Mouse (Mus musculus): Measurements from ENCODE around the gene Itfg1. TPM values are rescaled to one million over a fixed set of nuclear protein-coding genes. Genes with fewer than 3 reads are reported as not detected.

Gene Itfg1
- polyA plus RNA-seq (2012; rRNA removed), result 27.9 and 43.8 TPM in 2 replicates

DNA sequence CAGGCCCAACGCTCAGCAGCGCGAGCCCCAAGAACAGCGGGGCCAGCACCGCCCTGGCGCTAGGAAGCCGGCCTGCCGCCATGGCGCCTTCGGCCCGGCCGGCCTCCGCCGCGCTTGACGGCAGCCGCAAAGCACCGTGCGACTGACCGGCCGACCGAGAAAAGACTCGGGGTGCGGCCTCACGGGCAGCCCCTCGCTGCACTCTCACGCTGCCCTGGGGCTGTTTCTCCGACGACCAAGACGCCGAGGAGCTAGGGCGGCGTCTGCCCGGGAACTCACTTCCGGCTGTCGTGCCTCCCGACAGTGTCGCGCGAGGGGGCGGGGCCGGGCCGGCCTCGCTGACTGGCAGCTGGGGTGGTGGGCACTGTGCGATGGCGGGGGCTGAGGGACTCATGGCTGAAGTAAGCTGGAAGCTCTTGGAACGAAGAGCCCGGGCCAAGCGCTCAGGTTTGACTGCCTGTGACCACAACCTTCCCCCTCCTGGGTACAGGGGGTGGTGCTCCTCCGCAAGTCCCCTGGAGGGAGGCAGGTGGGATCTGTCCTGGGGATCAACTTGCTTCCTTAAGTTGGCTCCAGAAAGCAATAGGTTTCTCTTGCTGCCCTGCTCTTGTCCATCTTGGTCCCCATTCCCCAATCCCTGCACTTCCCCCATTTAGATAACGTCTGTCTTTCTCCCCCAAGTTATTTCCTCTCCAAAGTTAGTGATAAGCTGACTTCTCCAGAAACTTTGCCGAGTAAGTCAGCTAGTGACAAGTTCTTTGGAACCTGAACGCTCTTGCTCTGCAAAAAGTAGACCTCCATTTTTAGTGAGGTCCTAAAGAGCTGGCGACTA, at the start of gene Itfg1, which contains the start of gene Phkb:
Gene Itfg1, minus strand, starts transcription at position 265 of the 832 bp plus-strand sequence.
Gene Phkb, plus strand, starts transcription at position 303 of the 832 bp plus-strand sequence.

DNA sequence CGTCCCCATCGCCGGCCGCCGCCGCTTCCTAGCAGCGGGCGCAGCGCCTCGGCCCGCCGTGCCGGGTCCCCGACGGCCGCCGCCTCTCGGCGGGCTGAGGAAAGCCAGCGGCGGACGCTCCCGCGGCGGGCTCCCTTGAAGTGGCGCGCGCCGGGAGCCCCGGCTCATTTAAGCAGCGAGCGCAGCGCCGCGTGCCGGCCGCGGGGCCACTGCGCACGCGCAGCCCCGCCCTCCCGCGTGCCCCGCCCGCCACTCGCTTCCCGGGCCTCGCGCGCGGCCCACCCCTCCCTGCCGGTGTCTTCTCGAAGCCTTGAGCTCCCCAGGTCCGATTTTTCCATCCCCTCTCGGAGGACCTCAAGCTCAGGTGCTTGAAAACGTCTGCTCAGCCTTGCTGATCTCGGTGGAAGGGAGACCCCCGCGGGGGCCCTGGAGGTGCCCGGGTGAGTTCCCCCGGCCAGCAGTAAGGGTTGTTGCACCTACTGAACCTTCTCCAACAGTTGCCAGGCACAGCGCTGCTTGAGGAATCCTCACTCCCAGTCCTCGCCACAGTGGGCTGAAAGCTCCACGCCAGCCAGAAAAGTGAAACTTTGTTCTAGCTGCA, 139.9 kb downstream of the Itfg1 start, which contains the start of gene Neto2:
Gene Neto2, minus strand, starts transcription at position 174 of the 601 bp plus-strand sequence.

Other genes starting within 250 kb of the Itfg1 start
- 13.3 and 19.4 TPM in 2 replicates for gene Neto2, start 140.0 kb downstream of the Itfg1 start, polyA plus RNA-seq (2012; rRNA removed)
- gene Phkb, start within 50 bp of the Itfg1 start, polyA plus RNA-seq (2012; rRNA removed), result 29.2 and 31.6 TPM in 2 replicates

Measured in central nervous system, embryonic 11.5 days (tissue).